In the genomic region with DNA sequence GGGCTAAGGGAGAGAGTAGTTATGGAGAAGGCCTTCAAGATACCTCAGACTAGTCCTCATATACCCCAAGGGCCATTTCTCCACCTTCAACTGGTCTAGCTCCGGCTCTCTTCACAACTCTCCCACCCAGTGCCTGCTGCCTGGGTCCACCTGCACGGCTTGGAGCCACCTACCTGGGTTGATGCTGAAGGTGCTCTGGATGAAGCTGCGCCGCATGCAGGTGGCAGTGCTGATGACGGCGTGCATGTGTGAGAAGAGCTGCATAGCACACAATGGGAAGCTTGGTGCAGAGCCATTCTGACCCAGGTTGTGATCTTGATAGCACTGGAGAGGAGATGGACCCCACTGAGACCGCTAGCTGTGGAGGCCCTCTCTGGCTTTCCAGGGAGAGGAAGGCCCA, we compare ENCODE assay signal across 30 mouse cellular contexts. TPM values are rescaled to one million over a fixed set of nuclear protein-coding genes. Genes with fewer than 3 reads are reported as not detected.
DNase-seq lines count a peak whose midpoint lies in the region; ATAC-seq and TF ChIP-seq lines count a peak whose summit lies in the region.
"Had no signal": no experiment of that assay in that cellular context is flagged by ENCODE, and none has a peak within 500 bp of the region (broad histone marks: within the 10 kb centered on the region; RNA-seq: fewer than 3 reads in every experiment).

No protein-coding gene starts in this region.

- ATAC-seq in hindbrain, postnatal 0 days, result no peak
- ATAC-seq in kidney, postnatal 0 days (replicated peaks; ENCODE audit: low FRiP score, low read depth), result 0 out of 2 replicates have a peak, but pooled peaks have one; percentile 19
- no peak for ATAC-seq in midbrain, embryonic 12.5 days (ENCODE audit: low FRiP score, low read depth)
- ATAC-seq in midbrain, embryonic 16.5 days, result no peak
- ATAC-seq: forebrain, embryonic 14.5 days; Patski had no signal

- no peak overlapping the region for H3K9ac ChIP-seq in hindbrain, postnatal 0 days (replicated peaks; ENCODE audit: low read length)
- no peak overlapping the region for H3K9ac ChIP-seq in kidney, postnatal 0 days (ENCODE audit: low read depth, low read length)
- H3K9ac ChIP-seq in midbrain, embryonic 12.5 days (replicated peaks), result no peak overlapping the region
- H3K9ac ChIP-seq in midbrain, embryonic 16.5 days (ENCODE audit: low read depth, low read length), result no peak overlapping the region
- H3K9ac ChIP-seq: heart, embryonic 13.5 days; hindbrain, embryonic 12.5 days; hindbrain, embryonic 15.5 days had no signal

- DNase-seq in hindbrain, embryonic 10.5 days (ENCODE audit: low spot score), result no peak
- DNase-seq in hindbrain, postnatal 0 days (ENCODE audit: low spot score), result no peak
- DNase-seq in kidney, postnatal 0 days (ENCODE audit: low spot score), result no peak
- no peak for DNase-seq in kidney, adult 11 months
- DNase-seq in gastrocnemius, adult 18-20 months (ENCODE audit: low spot score), result no peak
- DNase-seq: adrenal gland, postnatal 10 days; adrenal gland, postnatal 36 days; B cell, adult 2 months; cerebellum, adult 18-20 months; cerebellum, adult 9-10 months; cerebellum, postnatal 14 days; gastrocnemius, postnatal 10 days; gastrocnemius, postnatal 36 days; heart, adult 2 months; heart, postnatal 14 days; heart, postnatal 4 days had no signal

- TF ChIP-seq CTCF in hindbrain, postnatal 0 days (IDR thresholded peaks at IDR 0.05; ENCODE audit: low read depth), result no peak
- no peak for TF ChIP-seq CTCF in kidney, postnatal 0 days (IDR thresholded peaks at IDR 0.05; ENCODE audit: low read depth)

- no peaks in the 10 kb centered on the region for H3K27me3 ChIP-seq in hindbrain, embryonic 10.5 days (ENCODE audit: insufficient read depth, poor library complexity, severe bottlenecking)
- no peaks in the 10 kb centered on the region for H3K27me3 ChIP-seq in hindbrain, postnatal 0 days (ENCODE audit: insufficient read depth, low read length)
- H3K27me3 ChIP-seq in kidney, postnatal 0 days (ENCODE audit: insufficient read depth, low read length), result no peaks in the 10 kb centered on the region
- no peaks in the 10 kb centered on the region for H3K27me3 ChIP-seq in midbrain, embryonic 12.5 days
- H3K27me3 ChIP-seq in midbrain, embryonic 16.5 days (ENCODE audit: control insufficient read depth, insufficient read depth, low read depth, low read length), result no peaks in the 10 kb centered on the region
- H3K27me3 ChIP-seq: CH12.LX; heart, embryonic 13.5 days; hindbrain, embryonic 12.5 days; hindbrain, embryonic 15.5 days; Patski had no signal

- H3K4me3 ChIP-seq in hindbrain, embryonic 10.5 days, result no peak overlapping the region
- no peak overlapping the region for H3K4me3 ChIP-seq in hindbrain, postnatal 0 days (ENCODE audit: low read length)
- no peak overlapping the region for H3K4me3 ChIP-seq in kidney, postnatal 0 days (replicated peaks; ENCODE audit: low read depth, low read length)
- no peak overlapping the region for H3K4me3 ChIP-seq in midbrain, embryonic 12.5 days
- H3K4me3 ChIP-seq in midbrain, embryonic 16.5 days (ENCODE audit: low read depth, low read length), result no peak overlapping the region
- H3K4me3 ChIP-seq: forebrain, embryonic 10.5 days; heart, adult 2 months; heart, embryonic 10.5 days; heart, embryonic 13.5 days; hindbrain, embryonic 12.5 days; hindbrain, embryonic 15.5 days had no signal

- H3K36me3 ChIP-seq in hindbrain, embryonic 10.5 days, result peaks cover 100% of the 10 kb centered on the region
- peaks cover 78% of the 10 kb centered on the region for H3K36me3 ChIP-seq in hindbrain, postnatal 0 days (ENCODE audit: insufficient read depth, low read length)
- H3K36me3 ChIP-seq in kidney, postnatal 0 days (ENCODE audit: insufficient read depth, low read length), result peaks cover 86% of the 10 kb centered on the region
- peaks cover 94% of the 10 kb centered on the region for H3K36me3 ChIP-seq in midbrain, embryonic 12.5 days
- H3K36me3 ChIP-seq in midbrain, embryonic 16.5 days (ENCODE audit: control insufficient read depth, insufficient read depth, low read length), result peaks cover 60% of the 10 kb centered on the region

- H3K4me1 ChIP-seq in hindbrain, embryonic 10.5 days (replicated peaks), result 0 out of 2 replicates have a peak, but pooled peaks cover 13% of the 10 kb centered on the region
- no peaks in the 10 kb centered on the region for H3K4me1 ChIP-seq in hindbrain, postnatal 0 days (ENCODE audit: insufficient read depth, low read length)
- H3K4me1 ChIP-seq in kidney, postnatal 0 days (replicated peaks; ENCODE audit: insufficient read depth, low read length), result no peaks in the 10 kb centered on the region
- no peaks in the 10 kb centered on the region; the same call in 1 of the 2 replicates for H3K4me1 ChIP-seq in midbrain, embryonic 12.5 days
- no peaks in the 10 kb centered on the region for H3K4me1 ChIP-seq in midbrain, embryonic 16.5 days (ENCODE audit: control insufficient read depth, insufficient read depth, low read length)
- H3K4me1 ChIP-seq: forebrain, embryonic 10.5 days; hindbrain, embryonic 12.5 days; hindbrain, embryonic 15.5 days had no signal

- H3K27ac ChIP-seq in hindbrain, embryonic 10.5 days, result 0 out of 2 replicates have a peak overlapping the region, but pooled peaks have one; percentile 64
- no peak overlapping the region for H3K27ac ChIP-seq in hindbrain, postnatal 0 days
- H3K27ac ChIP-seq in kidney, postnatal 0 days, result no peak overlapping the region
- 0 out of 2 replicates have a peak overlapping the region, but pooled peaks have one; percentile 27 for H3K27ac ChIP-seq in midbrain, embryonic 12.5 days (replicated peaks)
- no peak overlapping the region for H3K27ac ChIP-seq in midbrain, embryonic 16.5 days (ENCODE audit: low read length)
- H3K27ac ChIP-seq: forebrain, embryonic 10.5 days; heart, adult 2 months; heart, embryonic 10.5 days; heart, embryonic 13.5 days; hindbrain, embryonic 15.5 days had no signal

- no peaks in the 10 kb centered on the region for H3K9me3 ChIP-seq in hindbrain, embryonic 10.5 days
- no peaks in the 10 kb centered on the region for H3K9me3 ChIP-seq in hindbrain, postnatal 0 days (ENCODE audit: low read length)
- H3K9me3 ChIP-seq in kidney, postnatal 0 days (replicated peaks; ENCODE audit: low read length), result no peaks in the 10 kb centered on the region
- H3K9me3 ChIP-seq in midbrain, embryonic 12.5 days, result no peaks in the 10 kb centered on the region
- no peaks in the 10 kb centered on the region for H3K9me3 ChIP-seq in midbrain, embryonic 16.5 days (replicated peaks; ENCODE audit: control insufficient read depth, low read length, poor library complexity, severe bottlenecking)
- H3K9me3 ChIP-seq: forebrain, embryonic 10.5 days; G1E; heart, embryonic 10.5 days; heart, embryonic 13.5 days; hindbrain, embryonic 12.5 days; hindbrain, embryonic 15.5 days had no signal

- WGBS in hindbrain, embryonic 10.5 days, result 94% methylated on average over 7 of the region's 7 CpGs
- WGBS in hindbrain, postnatal 0 days, result 94% methylated on average over 7 of the region's 7 CpGs
- WGBS in kidney, postnatal 0 days, result 97% methylated on average over 7 of the region's 7 CpGs
- 98% methylated on average over 7 of the region's 7 CpGs for WGBS in midbrain, embryonic 12.5 days
- WGBS in midbrain, embryonic 16.5 days, result 96% methylated on average over 7 of the region's 7 CpGs

- no peak overlapping the region for H3K4me2 ChIP-seq in hindbrain, postnatal 0 days (ENCODE audit: low read depth, low read length)
- H3K4me2 ChIP-seq in kidney, postnatal 0 days (ENCODE audit: low read length), result no peak overlapping the region
- no peak overlapping the region for H3K4me2 ChIP-seq in midbrain, embryonic 12.5 days (replicated peaks)
- no peak overlapping the region for H3K4me2 ChIP-seq in midbrain, embryonic 16.5 days (ENCODE audit: low read length)
- H3K4me2 ChIP-seq: heart, embryonic 13.5 days; hindbrain, embryonic 12.5 days; hindbrain, embryonic 15.5 days had no signal

RNA-seq across cellular contexts. Expression of a gene that starts 9.7 kb away (rescaled TPM):
- 173 and 187 TPM in 2 replicates for polyA plus RNA-seq in hindbrain, embryonic 10.5 days (2016; fragmentation: Nextera tagmentation; extraction: Ambion mirVana)
- total RNA-seq in hindbrain, postnatal 0 days (2014; rRNA removed), result 189 and 191 TPM in 2 replicates
- 136 and 142 TPM in 2 replicates for polyA plus RNA-seq in hindbrain, postnatal 0 days (2015; fragmentation: Nextera tagmentation; extraction: Ambion mirVana)
- 143 and 163 TPM in 2 replicates for polyA plus RNA-seq in kidney, postnatal 0 days (2015; fragmentation: Nextera tagmentation; extraction: Ambion mirVana)
- polyA plus RNA-seq in midbrain, embryonic 12.5 days (2016; fragmentation: Nextera tagmentation; extraction: Ambion mirVana), result 219 and 220 TPM in 2 replicates
- polyA plus RNA-seq in midbrain, embryonic 16.5 days (2015; fragmentation: Nextera tagmentation; extraction: Ambion mirVana), result 209 and 222 TPM in 2 replicates
- total RNA-seq in gastrocnemius, adult 18-20 months (2021), result 10 to 100 TPM; 85.8 to 86.6 TPM

RNA-seq across cellular contexts. Expression of a gene that starts 10.0 kb away (rescaled TPM):
- 112 and 127 TPM in 2 replicates for polyA plus RNA-seq in hindbrain, embryonic 10.5 days (2016; fragmentation: Nextera tagmentation; extraction: Ambion mirVana)
- 77.5 and 86.9 TPM in 2 replicates for total RNA-seq in hindbrain, postnatal 0 days (2014; rRNA removed)
- polyA plus RNA-seq in hindbrain, postnatal 0 days (2015; fragmentation: Nextera tagmentation; extraction: Ambion mirVana), result 95.0 and 101 TPM in 2 replicates
- polyA plus RNA-seq in kidney, postnatal 0 days (2015; fragmentation: Nextera tagmentation; extraction: Ambion mirVana), result 129 and 135 TPM in 2 replicates
- 123 and 128 TPM in 2 replicates for polyA plus RNA-seq in midbrain, embryonic 12.5 days (2016; fragmentation: Nextera tagmentation; extraction: Ambion mirVana)
- 105 and 107 TPM in 2 replicates for polyA plus RNA-seq in midbrain, embryonic 16.5 days (2015; fragmentation: Nextera tagmentation; extraction: Ambion mirVana)
- 10 to 100 TPM; 24.7 to 24.8 TPM for total RNA-seq in gastrocnemius, adult 18-20 months (2021)

RNA-seq across cellular contexts. Expression of a gene that starts 15.2 kb away (rescaled TPM):
- 9.9 and 16.3 TPM in 2 replicates for polyA plus RNA-seq in hindbrain, embryonic 10.5 days (2016; fragmentation: Nextera tagmentation; extraction: Ambion mirVana)
- total RNA-seq in hindbrain, postnatal 0 days (2014; rRNA removed), result 13.3 and 17.3 TPM in 2 replicates
- 2.3 and 2.4 TPM in 2 replicates for polyA plus RNA-seq in hindbrain, postnatal 0 days (2015; fragmentation: Nextera tagmentation; extraction: Ambion mirVana)
- polyA plus RNA-seq in kidney, postnatal 0 days (2015; fragmentation: Nextera tagmentation; extraction: Ambion mirVana), result not detected in 2 replicates
- 11.1 and 11.5 TPM in 2 replicates for polyA plus RNA-seq in midbrain, embryonic 12.5 days (2016; fragmentation: Nextera tagmentation; extraction: Ambion mirVana)
- polyA plus RNA-seq in midbrain, embryonic 16.5 days (2015; fragmentation: Nextera tagmentation; extraction: Ambion mirVana), result 0.45 and 1.2 TPM in 2 replicates
- total RNA-seq in gastrocnemius, adult 18-20 months (2021), result not detected
- total RNA-seq: adrenal gland, adult 18-20 months; adrenal gland, postnatal 36 days; CH12.LX; G1E; gastrocnemius, postnatal 10 days; gastrocnemius, postnatal 36 days; granulocyte monocyte progenitor cell, adult 5-6 weeks; heart, adult 2 months; heart, postnatal 14 days; heart, postnatal 4 days had no signal
- polyA plus RNA-seq: heart, adult 2 months; heart, embryonic 13.5 days; heart, embryonic 16.5 days; Patski had no signal

RNA-seq across cellular contexts. Expression of a gene that starts 44.4 kb away (rescaled TPM):
- 46.0 and 72.6 TPM in 2 replicates for polyA plus RNA-seq in hindbrain, embryonic 10.5 days (2016; fragmentation: Nextera tagmentation; extraction: Ambion mirVana)
- total RNA-seq in hindbrain, postnatal 0 days (2014; rRNA removed), result 86.6 and 117 TPM in 2 replicates
- 33.0 and 36.5 TPM in 2 replicates for polyA plus RNA-seq in hindbrain, postnatal 0 days (2015; fragmentation: Nextera tagmentation; extraction: Ambion mirVana)
- polyA plus RNA-seq in kidney, postnatal 0 days (2015; fragmentation: Nextera tagmentation; extraction: Ambion mirVana), result 13.6 and 13.8 TPM in 2 replicates
- polyA plus RNA-seq in midbrain, embryonic 12.5 days (2016; fragmentation: Nextera tagmentation; extraction: Ambion mirVana), result 56.9 and 60.9 TPM in 2 replicates
- polyA plus RNA-seq in midbrain, embryonic 16.5 days (2015; fragmentation: Nextera tagmentation; extraction: Ambion mirVana), result 43.7 and 44.0 TPM in 2 replicates
- under 1 TPM; 0.34 to 0.55 TPM for total RNA-seq in gastrocnemius, adult 18-20 months (2021)
- polyA plus RNA-seq: G1E had no signal

RNA-seq across cellular contexts. Expression of a gene that starts 54.0 kb away (rescaled TPM):
- polyA plus RNA-seq in hindbrain, embryonic 10.5 days (2016; fragmentation: Nextera tagmentation; extraction: Ambion mirVana), result 183 and 210 TPM in 2 replicates
- 185 and 203 TPM in 2 replicates for total RNA-seq in hindbrain, postnatal 0 days (2014; rRNA removed)
- 140 and 144 TPM in 2 replicates for polyA plus RNA-seq in hindbrain, postnatal 0 days (2015; fragmentation: Nextera tagmentation; extraction: Ambion mirVana)
- 133 and 136 TPM in 2 replicates for polyA plus RNA-seq in kidney, postnatal 0 days (2015; fragmentation: Nextera tagmentation; extraction: Ambion mirVana)
- 168 and 185 TPM in 2 replicates for polyA plus RNA-seq in midbrain, embryonic 12.5 days (2016; fragmentation: Nextera tagmentation; extraction: Ambion mirVana)
- polyA plus RNA-seq in midbrain, embryonic 16.5 days (2015; fragmentation: Nextera tagmentation; extraction: Ambion mirVana), result 160 and 162 TPM in 2 replicates
- total RNA-seq in gastrocnemius, adult 18-20 months (2021), result 10 to 100 TPM; 74.8 to 76.0 TPM

Comparison
In these comparisons a context has a peak if more than half of its experiments do, and no peak if none do; other contexts are left out.
1. H3K27ac ChIP-seq: peak in hindbrain, embryonic 10.5 days (single experiment) and midbrain, embryonic 12.5 days (single experiment); none in hindbrain, postnatal 0 days (single experiment), kidney, postnatal 0 days (single experiment) and midbrain, embryonic 16.5 days (single experiment).